Mouse (Mus musculus) lung, postnatal 14 days (tissue): ENCODE data around the gene Bag5.
"Not testable (repeated sequence)": the region's sequence is repeated elsewhere in the genome, so short reads cannot be mapped to it uniquely, and the experiment has no call there.

ENCODE experiments used
- DNase-seq: peaks from one replicate; pipeline ENCODE4 v3.0.0; 2021

Gene Bag5

DNA sequence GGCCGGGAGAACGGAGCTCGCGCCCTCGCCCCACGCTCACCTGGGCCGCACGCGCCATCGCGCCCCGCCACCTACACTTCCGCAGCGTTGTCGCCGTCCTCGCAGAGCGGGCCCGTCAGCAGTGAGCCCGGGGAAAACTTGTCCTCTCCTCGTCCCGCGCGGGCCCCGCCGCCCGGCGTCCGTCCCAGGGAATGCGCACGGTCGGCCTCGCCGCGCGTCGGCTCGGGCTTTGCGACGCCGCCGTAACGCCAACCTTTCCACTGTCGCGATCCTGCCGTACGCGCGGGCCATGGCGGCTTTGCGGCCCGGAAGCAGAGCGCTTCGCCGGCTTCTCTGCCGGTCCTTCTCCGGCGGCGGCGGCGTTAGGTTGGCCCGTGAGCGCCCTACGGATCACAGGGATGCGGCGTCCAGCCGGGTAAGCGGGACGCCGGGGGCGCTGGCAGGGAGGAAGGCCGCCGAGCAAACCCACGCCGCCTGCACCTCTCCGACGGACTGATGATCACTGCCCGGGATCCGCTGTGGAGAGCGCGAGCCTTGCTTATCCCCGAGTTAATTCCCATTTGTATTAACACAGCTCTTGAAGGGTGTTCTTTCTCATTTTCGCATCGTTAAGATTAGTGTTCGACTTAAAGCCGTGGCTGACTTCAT is at the start of gene Bag5, which contains the start of gene Apopt1:
Gene Bag5, minus strand, starts transcription at position 254 of the 648 bp plus-strand sequence.
Gene Apopt1, plus strand, starts transcription at position 258 of the 648 bp plus-strand sequence.
- DNase-seq: peak; percentile 90

DNA sequence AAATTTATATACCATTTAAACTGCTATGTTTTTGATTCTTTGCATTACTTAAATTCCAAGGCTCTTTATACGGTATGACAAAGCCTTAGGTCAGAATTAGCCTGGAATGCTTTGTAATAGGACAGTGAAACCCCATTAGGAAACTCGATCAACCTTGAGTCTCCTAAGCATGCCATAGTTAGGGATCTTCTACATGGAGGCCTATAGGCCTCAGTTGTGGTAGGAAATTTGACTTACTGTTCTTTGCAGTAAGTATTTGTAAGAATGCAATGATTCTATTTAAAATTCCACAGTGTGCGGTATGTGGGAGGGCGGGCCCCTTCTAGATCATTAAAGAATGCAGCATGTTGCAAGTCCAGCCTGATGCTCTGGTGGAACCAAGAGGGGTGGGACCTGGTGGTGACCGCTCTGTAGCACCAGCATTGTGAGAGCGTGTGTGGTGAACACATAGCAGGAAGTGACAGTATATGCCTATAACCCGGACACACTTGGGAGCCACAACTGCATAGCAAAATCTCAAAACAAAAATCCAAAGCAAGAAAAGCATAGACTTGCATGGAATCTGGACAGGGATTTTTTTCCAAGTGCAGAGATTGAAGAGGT is 47.4 kb upstream of the Bag5 start:
- DNase-seq: no peak

- DNase-seq: peak; percentile 73
Observed at GRCm38 (mm10) chr12:111759176-111760061, 46.4 kb upstream of the Bag5 start.

- peak; percentile 80 for DNase-seq
Observed at GRCm38 (mm10) chr12:111758381-111759175, 45.5 kb upstream of the Bag5 start, which contains the start of gene Klc1. Gene Klc1 (plus strand): TSS chr12:111758849.

DNA sequence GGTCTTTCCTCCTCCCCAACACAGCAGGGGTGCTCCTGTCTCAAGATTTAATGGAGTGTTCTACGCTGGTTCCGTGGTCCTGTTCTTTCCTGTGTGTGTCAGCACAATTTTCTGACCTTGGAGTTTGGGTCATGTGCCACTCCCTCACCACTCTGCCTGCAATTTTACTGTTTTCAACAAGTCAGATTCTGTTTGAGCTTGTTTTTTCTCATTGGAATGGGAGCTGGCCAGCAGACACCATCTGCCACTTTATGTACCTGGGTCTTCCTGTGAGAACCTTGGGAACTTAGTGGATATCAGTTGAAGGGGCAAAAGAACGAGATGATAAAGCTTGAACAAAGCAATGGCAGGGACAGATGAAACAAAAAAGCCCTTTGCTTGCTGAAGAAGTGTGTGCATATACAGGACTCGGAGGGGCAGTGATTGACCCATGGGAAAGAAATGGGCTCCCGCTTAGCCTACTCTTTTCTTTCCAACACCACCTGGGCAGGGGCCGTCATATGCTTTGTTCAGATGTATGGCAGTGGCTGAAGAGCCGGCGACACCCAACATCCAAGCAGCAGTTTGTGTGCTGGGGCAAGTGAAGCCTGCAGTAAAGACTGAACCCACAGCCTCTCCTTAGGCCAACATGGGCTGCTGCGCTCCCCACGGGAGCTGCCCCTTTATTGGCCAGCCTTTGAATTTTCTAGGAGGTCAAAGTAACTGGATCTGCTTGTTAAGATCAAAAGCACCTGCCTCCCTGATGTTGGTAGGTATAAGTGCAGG is 44.7 kb upstream of the Bag5 start:
- DNase-seq: no peak

GRCm38 (mm10) chr12:111756698-111757082 is 43.6 kb upstream of the Bag5 start:
- no peak for DNase-seq

- DNase-seq: no peak
Observed at GRCm38 (mm10) chr12:111756082-111756697, 43.1 kb upstream of the Bag5 start.

- DNase-seq: no peak
Observed at GRCm38 (mm10) chr12:111755231-111755630, 42.2 kb upstream of the Bag5 start.

GRCm38 (mm10) chr12:111754710-111755109 is 41.7 kb upstream of the Bag5 start:
- DNase-seq: no peak

GRCm38 (mm10) chr12:111753347-111753746 is 40.3 kb upstream of the Bag5 start:
- no peak for DNase-seq

- DNase-seq: no peak
Observed at GRCm38 (mm10) chr12:111752491-111752890, 39.4 kb upstream of the Bag5 start.

- no peak for DNase-seq
Observed at GRCm38 (mm10) chr12:111750739-111751138, 37.7 kb upstream of the Bag5 start.

DNA sequence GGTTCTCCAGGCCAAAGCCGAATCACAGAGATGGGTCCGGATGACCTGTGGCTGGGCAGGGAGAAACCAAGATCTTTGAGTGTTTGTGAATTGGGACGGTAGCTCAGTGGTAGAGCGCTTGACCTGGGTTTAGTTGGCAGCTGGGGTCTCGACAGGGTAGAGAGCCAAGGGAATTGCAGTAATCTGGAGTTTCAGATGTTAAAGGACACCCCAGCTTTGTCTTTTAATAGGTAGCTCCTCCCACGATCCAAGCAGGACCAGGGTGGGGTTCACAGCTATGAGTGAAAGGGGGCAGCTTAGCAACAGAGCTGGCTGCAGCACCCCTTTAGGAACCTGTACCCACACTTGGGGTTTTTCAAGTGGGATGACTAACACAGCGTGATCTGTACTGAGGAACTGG is 34.4 kb upstream of the Bag5 start:
- no peak for DNase-seq

GRCm38 (mm10) chr12:111746091-111746490 is 33.0 kb upstream of the Bag5 start:
- peak; percentile 81 for DNase-seq

DNA sequence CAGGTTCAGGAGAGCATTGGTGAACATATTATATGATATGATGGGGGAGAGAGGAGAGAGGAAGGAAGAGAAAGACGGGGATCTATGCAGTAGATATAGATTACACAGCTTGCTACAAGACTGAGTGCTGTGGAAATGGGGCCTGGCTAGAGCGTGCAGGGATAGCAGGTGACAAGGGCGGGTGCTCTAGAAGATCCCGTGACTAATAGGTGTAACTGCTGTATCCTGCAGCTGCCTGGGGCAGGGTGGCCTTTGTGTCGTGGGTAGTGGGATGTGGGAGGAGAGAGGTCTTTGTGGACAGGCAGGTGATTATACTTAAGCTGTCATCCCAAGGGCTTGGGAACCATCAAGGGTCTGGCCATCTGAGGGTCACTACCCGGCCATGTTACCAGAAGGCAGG is 32.2 kb upstream of the Bag5 start:
- no peak for DNase-seq

DNA sequence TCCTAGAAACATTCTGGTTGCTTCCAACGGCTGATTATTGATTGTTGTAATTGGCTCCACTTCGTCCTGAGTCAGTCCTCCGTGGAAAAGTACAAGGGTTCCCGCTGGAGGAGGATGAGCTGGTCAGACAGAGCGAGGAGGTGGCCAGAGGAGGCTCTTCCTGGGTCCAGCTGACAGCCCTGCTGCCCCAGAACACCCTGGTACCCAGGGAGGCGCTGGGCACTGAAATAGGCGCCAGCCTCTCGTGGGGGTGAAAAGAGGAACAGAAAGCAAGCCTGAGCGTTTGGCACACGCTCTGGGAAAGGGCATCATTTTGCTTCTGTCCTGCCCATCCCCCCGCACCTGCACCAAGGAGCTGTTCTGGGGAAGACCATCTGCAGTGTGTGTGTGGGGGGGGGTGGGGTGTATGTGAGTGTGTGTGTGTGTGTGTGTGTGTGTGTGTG is 30.9 kb upstream of the Bag5 start:
- DNase-seq: no peak

DNA sequence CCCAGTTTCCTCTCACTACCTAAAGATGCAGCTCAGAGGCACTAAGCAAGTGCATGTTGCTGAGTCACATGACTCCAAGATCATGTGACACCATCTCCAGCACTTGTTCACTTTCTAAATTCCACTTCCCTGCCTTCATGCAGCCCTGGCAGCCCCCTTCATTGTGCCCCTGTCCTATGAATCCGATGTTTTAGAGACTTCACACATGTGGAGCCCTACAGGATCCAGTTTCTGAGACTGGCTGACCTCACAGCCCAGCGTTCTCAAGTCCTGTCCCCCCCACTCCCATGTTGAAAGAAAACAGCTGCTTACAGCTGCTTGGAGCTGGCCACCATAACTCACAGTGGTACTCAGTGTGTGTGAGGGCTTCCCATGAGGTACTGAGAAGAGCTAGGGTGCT is 30.4 kb upstream of the Bag5 start:
- peak; percentile 42 for DNase-seq

DNA sequence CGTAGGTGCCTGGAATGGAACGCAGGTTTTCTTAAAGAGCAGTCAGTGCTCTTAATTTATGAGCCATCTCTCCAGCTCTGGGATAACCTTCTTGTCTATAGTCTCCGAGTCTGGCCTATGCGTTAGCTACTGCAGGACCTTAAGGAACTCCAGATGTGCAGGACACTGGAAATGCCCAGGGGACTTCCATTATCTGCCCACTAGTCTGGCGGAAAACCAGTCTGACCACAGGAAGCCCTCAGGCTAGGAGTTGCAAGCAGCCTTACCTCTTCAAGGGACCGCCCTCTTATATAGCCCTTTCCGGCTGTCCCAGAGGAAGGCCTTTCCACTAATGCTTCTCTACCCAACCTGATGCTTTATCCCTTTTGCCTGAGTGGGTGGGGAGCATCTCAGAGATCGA is 28.3 kb upstream of the Bag5 start:
- DNase-seq: no peak

DNA sequence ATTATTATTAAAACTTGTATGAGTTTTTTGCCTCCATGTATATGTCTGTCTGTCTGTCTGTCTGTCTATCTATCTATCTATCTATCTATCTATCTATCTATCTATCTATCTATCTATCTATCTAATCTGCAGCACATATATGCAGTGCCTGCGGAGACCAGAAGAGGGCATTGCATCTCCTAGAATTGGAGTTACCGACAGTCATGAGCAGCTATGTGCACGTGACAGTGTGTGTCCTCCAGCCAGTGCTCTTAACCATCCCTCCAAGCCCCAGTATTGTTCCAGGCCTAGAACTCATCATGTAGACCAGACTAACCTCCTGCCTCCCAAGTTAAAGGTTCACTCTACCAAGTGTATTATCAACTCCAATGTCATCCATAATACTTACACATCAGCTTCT is 25.7 kb upstream of the Bag5 start:
- peak; percentile 82 for DNase-seq

GRCm38 (mm10) chr12:111737370-111737769 is 24.3 kb upstream of the Bag5 start:
- DNase-seq: no peak

GRCm38 (mm10) chr12:111736676-111737075 is 23.6 kb upstream of the Bag5 start:
- DNase-seq: not testable (repeated sequence)
